Mouse (Mus musculus) kidney, adult 2 months (tissue): ENCODE measurements around the gene Fbxl4.

Source experiments
- CTCF ChIP-seq: fragments of 200-500 bp; conservative IDR thresholded peaks from 2 replicates; pipeline ENCODE4 v1.5.1; 2011; ENCODE audit warnings: low read depth, mild to moderate bottlenecking, control low read depth, low read length, moderate library complexity, mixed read lengths; ENCODE audit not compliant: insufficient read depth, insufficient read length
- POLR2A ChIP-seq: fragments of 200-500 bp; IDR thresholded peaks from one replicate; pipeline ENCODE4 v1.6.1; 2011; ENCODE audit warnings: low read depth, low read length, control low read depth

- TF ChIP-seq POLR2A (no peak), CTCF (no peak)
Measured at GRCm38 (mm10) chr4:22477711-22478230, 120.4 kb downstream of the Fbxl4 start.
